Mouse (Mus musculus) CD4-positive, CD25-positive, alpha-beta regulatory T cell, adult 2 months (primary cell): Measurements from ENCODE around the gene Ntn1.

ENCODE experiments used
- DNase-seq: peaks from one replicate; pipeline ENCODE4 v3.0.0-alpha.2; 2012; ENCODE audit warnings: low read depth, low spot score

Gene Ntn1

DNA sequence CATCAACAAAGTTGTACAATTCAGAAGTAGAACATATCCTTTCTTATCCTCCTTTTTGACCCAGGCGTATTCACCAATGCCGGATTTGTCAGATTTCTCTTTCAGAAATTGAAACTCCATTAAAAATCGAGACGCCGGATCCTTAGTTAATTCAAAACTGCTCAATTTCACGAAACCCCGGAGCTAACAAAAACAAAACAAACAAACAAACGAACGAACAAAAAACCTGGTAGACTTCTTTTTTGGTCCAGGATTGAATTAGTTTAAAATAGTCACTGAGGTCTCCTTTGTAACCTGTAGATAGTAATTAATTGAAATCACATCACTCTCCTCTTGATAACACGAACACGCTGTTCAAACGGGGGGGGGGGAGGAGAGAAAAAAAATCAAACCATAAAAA lies 16.5 kb downstream of the Ntn1 start:
- no peak for DNase-seq

- DNase-seq, result no peak
These were observed 17.1 kb downstream of the Ntn1 start for GRCm38 (mm10) chr11:68383519-68383918.

DNA sequence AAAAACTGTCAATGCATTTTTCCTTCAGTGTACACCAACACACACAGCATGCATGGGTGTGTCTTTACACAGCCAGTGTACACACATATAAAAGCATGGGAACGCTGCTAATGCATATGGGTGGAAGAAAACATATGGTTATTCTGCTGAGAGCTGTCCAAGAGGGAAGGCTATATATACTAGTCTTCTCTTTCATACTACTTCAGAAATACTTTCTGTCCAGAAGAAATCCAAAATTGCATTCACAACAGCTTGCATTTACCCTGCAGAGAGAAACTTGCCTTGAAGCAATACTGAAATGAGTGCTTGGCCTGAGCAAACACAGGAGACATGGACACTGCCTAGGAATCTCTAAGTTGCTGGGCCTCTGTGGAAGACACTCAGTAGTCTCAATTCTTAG lies 18.8 kb downstream of the Ntn1 start:
- no peak for DNase-seq

GRCm38 (mm10) chr11:68381318-68381717 lies 19.3 kb downstream of the Ntn1 start:
- DNase-seq, result no peak

DNA sequence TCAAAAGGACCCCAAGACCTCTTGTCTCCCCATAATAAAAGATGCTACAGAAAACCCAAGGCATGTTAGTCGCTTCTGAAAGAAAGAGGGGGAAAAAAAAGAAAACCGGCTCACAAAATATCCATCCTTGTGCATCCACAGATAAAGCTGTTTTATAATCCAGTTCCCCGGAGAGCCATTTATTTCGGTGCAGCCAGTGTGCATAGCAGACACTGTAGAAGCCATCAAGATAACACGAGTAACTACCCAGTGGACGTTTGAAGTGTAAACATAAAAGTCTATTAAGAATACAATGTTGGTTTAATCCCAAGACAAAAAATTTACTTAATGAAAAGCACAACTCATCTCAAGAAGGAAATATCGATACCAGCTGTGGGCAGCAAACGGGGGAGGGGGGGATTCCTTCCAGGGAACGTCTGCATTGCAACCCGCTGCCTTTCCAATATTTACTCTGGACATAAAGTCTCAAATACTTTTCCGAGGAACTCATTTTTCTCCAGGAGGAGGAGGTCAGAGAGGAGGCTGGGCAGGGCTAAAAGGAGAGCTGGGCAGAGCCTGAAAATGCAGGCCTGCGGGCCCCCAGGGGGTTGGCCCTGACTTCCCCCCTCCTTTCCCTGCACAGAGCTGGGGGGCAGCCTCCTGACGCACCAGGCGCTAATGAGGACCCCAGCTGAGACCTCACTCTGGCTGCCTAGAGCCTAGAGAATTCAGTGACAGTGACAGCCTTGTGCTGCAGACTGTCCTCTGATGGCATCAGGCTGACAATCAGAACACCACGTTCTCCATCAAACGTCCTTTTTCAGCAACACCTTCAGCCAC lies 21.5 kb downstream of the Ntn1 start:
- no peak for DNase-seq

DNA sequence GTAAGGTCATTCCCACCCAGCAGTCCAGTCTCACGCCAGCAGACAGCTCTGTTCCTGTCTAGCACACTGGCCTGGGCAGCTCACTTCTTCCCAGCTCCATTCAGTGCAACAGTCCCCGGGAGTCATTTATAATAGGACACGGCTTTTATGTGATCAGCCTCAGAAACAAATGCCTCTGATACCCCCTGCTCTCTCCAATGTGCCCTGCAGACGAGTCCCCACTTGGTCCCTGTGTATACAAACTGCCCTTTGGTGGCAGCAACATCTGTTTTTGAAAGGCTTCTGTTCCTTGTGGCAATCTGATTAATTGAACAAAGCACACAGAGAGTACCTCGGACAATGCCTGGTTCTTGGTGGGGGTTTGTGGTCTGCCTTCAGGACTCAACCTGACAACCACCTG lies 22.2 kb downstream of the Ntn1 start:
- DNase-seq, result no peak

- no peak for DNase-seq
These were observed 27.5 kb downstream of the Ntn1 start for GRCm38 (mm10) chr11:68373105-68373504.

DNA sequence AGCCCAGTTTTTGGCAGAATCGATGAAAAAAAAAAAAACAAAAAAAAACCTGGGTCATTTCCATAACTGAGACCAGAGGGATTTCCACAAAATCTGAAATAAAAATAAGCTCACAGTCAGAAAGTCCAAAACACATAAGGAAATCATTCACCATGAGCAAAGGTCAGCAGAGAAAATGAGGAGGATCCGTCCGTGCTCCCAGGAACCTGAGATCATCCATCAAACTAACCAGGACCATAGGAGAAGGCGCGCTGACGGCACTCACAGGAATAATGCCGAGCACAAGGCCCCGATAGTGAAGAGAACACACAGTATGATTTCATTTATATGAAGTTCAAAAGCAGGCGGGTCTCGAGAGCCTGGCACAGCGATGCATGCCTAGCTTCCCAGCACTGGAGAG lies 29.0 kb downstream of the Ntn1 start:
- DNase-seq, result no peak

- no peak for DNase-seq
These were observed 43.7 kb downstream of the Ntn1 start for GRCm38 (mm10) chr11:68356901-68357300.

- DNase-seq, result no peak
These were observed 45.1 kb downstream of the Ntn1 start for GRCm38 (mm10) chr11:68355561-68355960.

- no peak for DNase-seq
These were observed 45.8 kb downstream of the Ntn1 start for GRCm38 (mm10) chr11:68354848-68355247.

DNA sequence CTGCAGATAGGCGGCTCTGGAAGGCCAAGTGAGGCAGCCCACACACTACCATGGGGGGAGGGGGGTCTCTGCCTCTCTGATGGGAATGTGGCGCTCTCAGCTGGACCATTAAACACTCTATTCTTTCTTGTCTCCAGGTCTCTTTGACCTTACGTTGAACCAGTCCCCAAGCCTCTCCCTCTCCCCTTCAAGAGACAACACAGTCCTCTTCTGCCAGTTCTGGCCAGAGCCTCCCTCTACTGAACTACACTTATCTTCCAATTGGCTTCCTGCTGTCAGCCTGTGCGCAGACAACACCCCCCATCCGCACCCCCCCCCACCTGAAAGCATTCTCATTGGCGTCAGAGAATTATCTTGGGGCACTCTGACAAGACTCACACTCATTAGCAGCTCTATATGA lies 48.4 kb downstream of the Ntn1 start:
- DNase-seq, result no peak

DNA sequence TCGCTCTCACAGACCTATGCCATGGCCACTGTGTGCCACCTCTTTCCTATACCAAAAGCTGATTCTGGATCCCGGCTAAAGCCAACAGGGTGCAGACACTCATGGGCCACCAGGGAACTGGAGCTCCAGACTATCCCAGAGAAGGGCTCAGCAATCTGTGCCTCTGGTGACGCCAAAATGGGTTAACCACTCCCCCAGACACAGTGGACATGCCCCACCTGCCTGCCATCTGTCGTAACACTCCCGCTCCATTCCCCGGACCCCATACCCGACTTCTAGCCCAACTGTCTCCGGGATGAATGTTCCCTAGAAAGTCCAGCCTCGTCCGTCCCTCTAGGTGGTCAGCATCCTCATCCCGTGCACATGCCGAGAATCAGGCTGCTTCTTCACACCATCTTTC lies 51.8 kb downstream of the Ntn1 start:
- no peak for DNase-seq

- no peak for DNase-seq
These were observed 52.5 kb downstream of the Ntn1 start for GRCm38 (mm10) chr11:68348083-68348482.

DNA sequence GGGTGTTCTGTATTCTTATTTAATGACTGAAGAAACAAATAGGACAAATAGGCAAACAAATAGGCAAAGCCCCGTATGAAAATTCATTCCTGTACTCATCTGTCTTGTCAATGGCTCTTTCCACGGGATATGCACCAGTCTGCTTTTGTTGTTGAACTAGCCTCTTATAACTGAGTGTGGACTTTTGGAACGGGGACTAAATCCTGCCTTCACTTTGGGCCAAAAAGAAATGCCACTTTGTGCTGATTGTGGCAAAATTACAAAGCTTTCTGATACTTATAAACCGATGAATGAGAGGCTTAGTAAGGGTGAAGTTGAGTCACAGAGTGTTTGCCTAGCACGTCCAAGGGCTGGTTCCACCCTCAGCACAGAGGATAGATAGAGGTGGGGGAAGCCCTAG lies 53.1 kb downstream of the Ntn1 start:
- DNase-seq, result no peak

DNA sequence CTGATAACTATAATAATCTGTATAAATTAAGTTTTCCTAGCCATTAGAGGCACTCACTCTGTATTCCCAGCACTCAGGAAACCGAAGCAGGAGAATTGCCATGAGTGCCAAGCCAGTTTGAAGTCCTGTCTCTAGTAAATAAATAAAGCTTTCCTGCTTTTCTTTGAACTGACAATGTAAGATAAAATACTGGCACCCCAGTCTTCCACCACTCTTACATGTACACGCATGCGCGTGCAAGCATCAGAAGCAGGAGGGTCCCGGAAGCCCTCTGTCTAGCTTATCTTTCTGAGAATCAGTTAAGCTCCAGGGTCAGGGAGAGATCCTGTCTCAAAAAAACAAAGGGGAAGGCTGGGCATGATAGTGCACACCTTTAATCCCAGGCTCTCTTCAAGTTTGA lies 54.5 kb downstream of the Ntn1 start:
- DNase-seq, result no peak

GRCm38 (mm10) chr11:68344221-68344620 lies 56.4 kb downstream of the Ntn1 start:
- no peak for DNase-seq

- no peak for DNase-seq
These were observed 57.9 kb downstream of the Ntn1 start for GRCm38 (mm10) chr11:68342761-68343160.

DNA sequence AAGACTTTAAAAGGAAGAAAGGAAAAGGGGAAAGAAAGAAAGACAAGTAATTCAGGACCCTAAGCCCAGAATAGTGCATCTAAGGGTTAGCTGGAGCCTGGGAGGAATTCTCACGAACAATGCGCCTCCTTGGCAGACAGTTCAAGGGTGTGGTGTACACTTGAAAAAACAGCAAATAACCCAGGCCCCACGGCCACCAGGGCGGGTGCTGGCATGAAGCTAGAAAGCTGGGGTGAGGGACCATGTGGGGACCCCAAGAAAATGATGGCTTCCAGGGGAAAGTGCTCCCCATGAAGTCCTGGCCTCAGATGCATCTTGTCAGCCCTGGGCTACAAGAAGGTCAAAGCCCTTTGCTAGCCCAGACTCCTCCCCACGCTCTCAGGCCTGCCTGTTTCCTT lies 58.6 kb downstream of the Ntn1 start:
- DNase-seq, result no peak

GRCm38 (mm10) chr11:68341111-68342002 lies 59.3 kb downstream of the Ntn1 start:
- no peak for DNase-seq

- no peak for DNase-seq
These were observed 60.3 kb downstream of the Ntn1 start for GRCm38 (mm10) chr11:68340366-68340765.

- DNase-seq, result no peak
These were observed 60.8 kb downstream of the Ntn1 start for GRCm38 (mm10) chr11:68339856-68340255.

DNA sequence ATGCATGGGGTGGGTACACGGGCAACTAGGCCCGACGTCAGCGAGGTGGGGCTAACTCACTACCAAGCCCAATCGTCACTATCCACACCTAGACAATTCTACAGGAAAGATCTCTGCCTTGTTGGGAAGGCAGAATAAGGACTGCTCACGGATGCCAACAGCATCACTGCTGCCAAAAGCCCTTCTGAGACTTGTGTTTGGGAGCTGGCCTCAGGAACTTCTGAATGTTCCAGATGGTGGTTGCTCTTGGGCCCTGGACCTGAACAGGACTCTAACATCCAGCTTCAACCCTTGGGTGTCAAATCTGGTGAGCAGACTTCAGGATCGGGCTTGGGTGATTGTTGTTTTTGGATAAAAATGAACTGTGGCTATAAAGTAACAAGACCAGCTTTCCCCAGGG lies 61.3 kb downstream of the Ntn1 start:
- no peak for DNase-seq
